Mouse (Mus musculus): ENCODE measurements around the gene Mia. TPM values are rescaled to one million over a fixed set of nuclear protein-coding genes. Genes with fewer than 3 reads are reported as not detected.

The Mia gene
- total RNA-seq (2023): not detected

GRCm38 (mm10) chr7:27180837-27181695 lies at the start of gene Mia, which contains the start of gene Gm21983:
Gene Mia (minus strand): TSS chr7:27181157.
Gene Gm21983 (minus strand): TSS chr7:27181086.

GRCm38 (mm10) chr7:27228281-27228821 lies 47.4 kb upstream of the Mia start, which contains the start of gene Itpkc:
Gene Itpkc (minus strand): TSS chr7:27228661.

GRCm38 (mm10) chr7:27195681-27196611 lies 15.0 kb upstream of the Mia start, which contains the start of the genes BC024978 and Snrpa:
Gene BC024978 (plus strand): TSS chr7:27195781.
Gene Snrpa (minus strand): TSS chr7:27196271.

GRCm38 (mm10) chr7:27178324-27179216 lies 2.4 kb downstream of the Mia start, which contains the start of gene Rab4b:
Gene Rab4b (minus strand): TSS chr7:27178896.

GRCm38 (mm10) chr7:27166614-27167474 lies 14.1 kb downstream of the Mia start, which contains the start of gene Egln2:
Gene Egln2 (minus strand): TSS chr7:27166802.

GRCm38 (mm10) chr7:27153205-27153764 lies 27.7 kb downstream of the Mia start, which contains the start of gene Cyp2t4:
Gene Cyp2t4 (plus strand): TSS chr7:27153714.

Other genes starting within 250 kb of the Mia start
- not detected for gene Cyp2a22, start 241.8 kb downstream of the Mia start, total RNA-seq (2023)
- gene Cyp2a12, start 152.1 kb downstream of the Mia start, total RNA-seq (2023): not detected
- not detected for gene Cyp2f2, start 61.2 kb downstream of the Mia start, total RNA-seq (2023)
- gene Cyp2t4, start 27.4 kb downstream of the Mia start, total RNA-seq (2023): not detected
- gene Egln2, start 14.4 kb downstream of the Mia start, total RNA-seq (2023): 10 to 100 TPM; 43.3 to 45.3 TPM
- 10 to 100 TPM; 96.8 to 98.1 TPM for gene Rab4b, start 2.3 kb downstream of the Mia start, total RNA-seq (2023)
- gene Gm21983, start 71 bp downstream of the Mia start, total RNA-seq (2023): not detected
- 1 to 10 TPM; 3.2 to 3.3 TPM for gene BC024978, start 14.6 kb upstream of the Mia start, total RNA-seq (2023)
- gene Snrpa, start 15.1 kb upstream of the Mia start, total RNA-seq (2023): 10 to 100 TPM; 41.5 to 50.3 TPM
- 10 to 100 TPM in 1 of 2 experiments, 1 to 10 TPM in 1; 9.0 to 10.4 TPM for gene Itpkc, start 47.5 kb upstream of the Mia start, total RNA-seq (2023)
- gene Coq8b, start 51.9 kb upstream of the Mia start, total RNA-seq (2023): 10 to 100 TPM; 19.5 to 21.4 TPM
- 1 to 10 TPM; 5.7 to 6.9 TPM for gene Numbl, start 77.3 kb upstream of the Mia start, total RNA-seq (2023)
- under 1 TPM; 0.33 to 0.51 TPM for gene Ltbp4, start 156.5 kb upstream of the Mia start, total RNA-seq (2023)
- 100 to 1,000 TPM; 100 to 108 TPM for gene Shkbp1, start 174.9 kb upstream of the Mia start, total RNA-seq (2023)
- 10 to 100 TPM in 1 of 2 experiments, not detected in 1; 10.9 TPM for gene Gm20479, start 176.3 kb upstream of the Mia start, total RNA-seq (2023)